Mouse (Mus musculus) ovary, postnatal 36 days (tissue): ENCODE data around the gene Map3k10.

Source experiments
- DNase-seq: peaks from one replicate; pipeline ENCODE4 v3.0.0; 2022; ENCODE audit warnings: low spot score, mixed read lengths

The Map3k10 gene

DNA sequence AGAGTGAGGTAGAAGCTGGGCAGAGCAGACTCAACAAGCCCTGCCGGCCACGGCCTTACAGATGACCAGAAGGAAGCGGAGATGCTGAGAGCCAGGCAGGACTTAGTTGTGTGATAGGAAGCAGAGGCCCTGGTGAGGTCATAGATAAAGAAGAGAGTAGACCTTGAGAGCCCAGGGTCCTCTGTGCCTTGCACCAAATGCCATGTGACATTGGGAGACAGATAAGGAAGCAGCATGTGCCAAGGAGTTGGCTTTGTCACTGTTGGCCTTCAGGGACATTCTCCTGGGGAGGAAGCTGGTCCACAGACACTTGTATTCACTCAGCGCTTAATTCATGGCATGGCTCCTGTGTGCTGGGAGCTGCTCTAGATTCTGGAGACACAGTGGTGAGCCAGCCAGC, 65.1 kb downstream of the Map3k10 start:
- DNase-seq, result no peak

GRCm38 (mm10) chr7:27608130-27608529, 66.3 kb downstream of the Map3k10 start:
- DNase-seq, result no peak

- DNase-seq, result peak; percentile 59
These were observed 66.8 kb downstream of the Map3k10 start for GRCm38 (mm10) chr7:27607580-27607979.

DNA sequence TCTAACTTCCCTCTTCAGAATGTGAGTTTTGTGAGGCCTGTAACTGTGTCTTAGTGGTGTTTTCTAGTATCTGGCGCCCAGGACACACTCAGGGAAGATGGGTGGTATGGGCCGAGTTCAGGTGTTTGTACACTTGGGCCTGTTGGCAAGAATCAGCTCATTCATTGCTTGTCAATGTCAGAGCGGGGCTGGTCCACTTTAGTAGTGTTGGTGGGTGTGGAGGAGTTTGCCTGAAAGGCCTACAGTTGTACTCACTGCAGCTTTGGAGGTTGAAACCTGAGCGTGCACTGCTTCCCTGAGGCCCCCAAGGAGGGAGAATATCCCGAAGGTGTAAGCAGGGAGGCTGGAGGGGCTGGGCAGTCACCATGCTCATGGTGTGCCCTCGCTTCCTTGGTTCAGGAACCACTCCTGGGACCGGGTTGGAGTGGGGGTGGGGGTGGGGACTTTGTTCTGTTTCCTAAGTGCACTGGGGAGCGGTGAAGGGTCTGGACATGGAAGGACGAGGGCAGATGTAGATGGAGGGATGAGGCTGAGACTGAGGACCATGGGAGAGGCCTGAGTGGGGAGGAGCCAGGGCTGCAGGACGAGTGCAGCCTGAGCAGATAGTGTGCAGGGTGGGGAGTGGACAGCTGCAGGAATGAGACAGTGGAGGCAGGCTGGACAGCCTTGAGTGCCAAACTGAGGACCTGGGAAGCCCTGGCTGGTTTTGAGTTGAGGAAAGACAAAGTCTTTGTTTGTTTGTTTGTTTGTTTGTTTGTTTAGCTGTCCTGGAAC, 67.7 kb downstream of the Map3k10 start:
- DNase-seq, result no peak
